8 mouse cellular contexts compared by ENCODE assay signal in genomic region chr3:90475831-90476611, GRCm38 (mm10). TPM values are rescaled to one million over a fixed set of nuclear protein-coding genes. Genes with fewer than 3 reads are reported as not detected.
DNase-seq lines count a peak whose midpoint lies in the region; ATAC-seq lines count a peak whose summit lies in the region.

Ilf2 (plus strand) TSS chr3:90476126.

- peak; percentile 99 for ATAC-seq in CD4-positive, CD25-positive, alpha-beta regulatory T cell, adult 4 months
- peak; percentile 99 for ATAC-seq in heart, embryonic 14.5 days (ENCODE audit: insufficient number of reproducible peaks, insufficient read depth, low FRiP score, low read depth)
- ATAC-seq in liver, embryonic 13.5 days (ENCODE audit: low read depth) = peak; percentile 98
- peak; percentile 99 for ATAC-seq in stomach, embryonic 16.5 days (ENCODE audit: insufficient read depth, low FRiP score)

- H3K27me3 ChIP-seq in heart, embryonic 14.5 days (ENCODE audit: control insufficient read depth, insufficient read depth, low read length) = no peaks in the 10 kb centered on the region
- H3K27me3 ChIP-seq in liver, embryonic 13.5 days = no peaks in the 10 kb centered on the region
- H3K27me3 ChIP-seq in stomach, embryonic 16.5 days (ENCODE audit: control insufficient read depth, insufficient read depth, low read length) = no peaks in the 10 kb centered on the region

- peak within 1 kb of the TSS; percentile 88 for H3K9ac ChIP-seq in heart, embryonic 14.5 days (ENCODE audit: low read length)
- peak within 1 kb of the TSS; percentile 92 for H3K9ac ChIP-seq in liver, embryonic 13.5 days
- peak within 1 kb of the TSS; percentile 86 for H3K9ac ChIP-seq in stomach, embryonic 16.5 days (ENCODE audit: low read length)

- H3K9me3 ChIP-seq in heart, embryonic 14.5 days (ENCODE audit: control insufficient read depth, low read length) = no peaks in the 10 kb centered on the region
- H3K9me3 ChIP-seq in liver, embryonic 13.5 days (replicated peaks) = no peaks in the 10 kb centered on the region
- H3K9me3 ChIP-seq in stomach, embryonic 16.5 days (replicated peaks; ENCODE audit: control insufficient read depth, low read length) = no peaks in the 10 kb centered on the region

- H3K36me3 ChIP-seq in heart, embryonic 14.5 days (ENCODE audit: control insufficient read depth, insufficient read depth, low read length) = peaks cover 30% of the 10 kb centered on the region
- peaks cover 33% of the 10 kb centered on the region for H3K36me3 ChIP-seq in liver, embryonic 13.5 days
- H3K36me3 ChIP-seq in stomach, embryonic 16.5 days (ENCODE audit: control insufficient read depth, insufficient read depth, low read length) = peaks cover 12% of the 10 kb centered on the region

- H3K4me1 ChIP-seq in heart, embryonic 14.5 days (ENCODE audit: control insufficient read depth in 2 of 2, insufficient read depth in 2 of 2, low read length in 2 of 2) = peaks cover 0 to 8% of the 10 kb centered on the region in 2 experiments; a peak in 2 of 4 replicates
- H3K4me1 ChIP-seq in liver, embryonic 13.5 days (replicated peaks) = peaks cover 25% of the 10 kb centered on the region
- H3K4me1 ChIP-seq in stomach, embryonic 16.5 days (ENCODE audit: control insufficient read depth, insufficient read depth, low read length) = peaks cover 7% of the 10 kb centered on the region; the same call in 1 of the 2 replicates

- WGBS in heart, embryonic 14.5 days = under 1% methylated on average over 45 of the region's 45 CpGs
- 0% methylated on average over 45 of the region's 45 CpGs for WGBS in liver, embryonic 13.5 days (ENCODE audit: insufficient replicate concordance)
- WGBS in stomach, embryonic 16.5 days = under 1% methylated on average over 45 of the region's 45 CpGs

- DNase-seq in c-Kit-negative CD71-positive TER-119-positive erythroid progenitor cells, embryonic 14.5 days (ENCODE audit: low read depth, low spot score) = peak; percentile 97
- DNase-seq in fibroblast of lung, adult 2 months (ENCODE audit: low read depth) = peak; percentile 96
- peak; percentile 97 for DNase-seq in kidney, postnatal 14 days
- DNase-seq in liver, embryonic 13.5 days = peak; percentile 95
- DNase-seq in neural tube, embryonic 10.5 days (ENCODE audit: extremely low spot score, low spot score) = peak; percentile 97

- peak within 1 kb of the TSS; percentile 70 for H3K4me2 ChIP-seq in heart, embryonic 14.5 days (ENCODE audit: low read length)
- H3K4me2 ChIP-seq in liver, embryonic 13.5 days = peak within 1 kb of the TSS; percentile 84
- H3K4me2 ChIP-seq in stomach, embryonic 16.5 days (ENCODE audit: low read depth, low read length) = peak within 1 kb of the TSS; percentile 59

- H3K27ac ChIP-seq in heart, embryonic 14.5 days (replicated peaks in 1 of 2; ENCODE audit: control insufficient read depth in 1 of 2, insufficient read depth in 1 of 2, low read depth in 2 of 2, low read length in 2 of 2) = peak within 1 kb of the TSS; percentile 92 to 97
- H3K27ac ChIP-seq in liver, embryonic 13.5 days = peak within 1 kb of the TSS; percentile 85
- peak within 1 kb of the TSS; percentile 88 for H3K27ac ChIP-seq in stomach, embryonic 16.5 days (ENCODE audit: low read length)

- peak within 1 kb of the TSS; percentile 79 to 92 for H3K4me3 ChIP-seq in heart, embryonic 14.5 days (ENCODE audit: control insufficient read depth in 1 of 2, insufficient read depth in 1 of 2, low read depth in 1 of 2, low read length in 2 of 2)
- peak within 1 kb of the TSS; percentile 86 for H3K4me3 ChIP-seq in liver, embryonic 13.5 days (replicated peaks)
- H3K4me3 ChIP-seq in stomach, embryonic 16.5 days (replicated peaks; ENCODE audit: low read length) = peak within 1 kb of the TSS; percentile 74

RNA-seq across cellular contexts. Expression of gene Ilf2, which starts in this region (rescaled TPM):
- polyA plus RNA-seq in CD4-positive, CD25-positive, alpha-beta regulatory T cell, adult 4 months (2017; shearing (Covaris generic)) = 100 to 1,000 TPM; 113 to 125 TPM
- 110 and 112 TPM in 2 replicates for polyA plus RNA-seq in heart, embryonic 14.5 days (2014; fragmentation: Nextera tagmentation; extraction: Ambion mirVana)
- polyA plus RNA-seq in liver, embryonic 13.5 days (2015; fragmentation: Nextera tagmentation; extraction: Ambion mirVana) = 75.0 and 85.0 TPM in 2 replicates
- polyA plus RNA-seq in stomach, embryonic 16.5 days (2015; fragmentation: Nextera tagmentation; extraction: Ambion mirVana) = 137 and 147 TPM in 2 replicates

Comparison
In these comparisons a context has a peak if more than half of its experiments do, and no peak if none do; other contexts are left out.
1. Peak in every context shown above with its lines: DNase-seq, ATAC-seq, H3K4me3 ChIP-seq and H3K27ac ChIP-seq.